Mouse (Mus musculus) small intestine, adult 2 months (tissue): ENCODE data around the gene Gng7.

ENCODE experiments used
- CTCF ChIP-seq: fragments of 200-500 bp; IDR thresholded peaks from 2 replicates; pipeline ENCODE4 v1.5.1; 2012; ENCODE audit warnings: low read depth, mild to moderate bottlenecking, control low read depth, inconsistent platforms, low read length, moderate library complexity, mixed read lengths; ENCODE audit not compliant: insufficient replicate concordance, insufficient read length; ENCODE audit errors: extremely low read depth
- POLR2A ChIP-seq: fragments of 200-500 bp; IDR thresholded peaks from 2 replicates; pipeline ENCODE4 v1.6.1; 2012; ENCODE audit warnings: low read depth, mild to moderate bottlenecking, control low read depth, inconsistent platforms, low read length, moderate library complexity

DNA sequence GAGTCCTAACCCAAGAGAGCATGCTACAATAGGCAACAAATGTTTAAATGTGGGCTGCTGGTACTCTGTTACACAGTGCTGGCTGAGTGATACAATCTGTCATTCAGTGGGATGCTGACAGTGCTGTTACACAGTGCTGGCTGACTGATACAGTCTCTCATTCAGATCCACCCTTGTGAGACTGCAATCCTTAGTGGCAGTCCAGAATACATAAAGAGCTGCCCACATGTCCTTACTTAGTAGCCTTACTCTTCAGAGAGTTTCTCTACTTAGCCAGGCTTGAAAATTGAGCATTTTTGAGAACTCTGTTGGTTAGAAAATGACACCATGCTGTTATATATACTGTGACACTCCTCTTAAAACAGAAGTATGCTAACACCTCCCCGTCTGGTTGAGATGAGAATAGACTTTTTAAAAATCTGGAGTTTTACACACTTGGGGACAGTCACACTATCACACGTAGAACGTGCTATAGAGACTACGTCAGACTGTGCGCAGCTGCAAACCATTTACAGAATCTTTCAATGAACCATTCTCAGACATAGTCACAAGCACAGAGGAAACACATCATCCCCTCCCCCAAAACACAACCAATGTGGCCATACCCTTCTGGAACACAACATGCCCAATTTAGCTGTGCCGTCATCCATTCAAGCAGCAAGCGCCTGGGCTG lies 8.6 kb downstream of the Gng7 start:
- no peak for TF ChIP-seq POLR2A
- TF ChIP-seq CTCF: no peak
